Mouse (Mus musculus) C2C12 (cell line): ENCODE measurements around the gene Timm44.

ENCODE experiments used
- CTCF ChIP-seq: IDR thresholded peaks from one replicate; pipeline ENCODE4 v1.5.1; 2011; ENCODE audit not compliant: control insufficient read depth, insufficient read depth, insufficient read length
- MAX ChIP-seq: IDR thresholded peaks from one replicate; pipeline ENCODE4 v1.6.1; 2011; ENCODE audit warnings: mild to moderate bottlenecking, control low read depth
- MYOD1 ChIP-seq: IDR thresholded peaks from one replicate; pipeline ENCODE4 v1.6.1; 2011; ENCODE audit warnings: low read depth; ENCODE audit not compliant: control insufficient read depth, insufficient read length
- MYOG ChIP-seq: IDR thresholded peaks from one replicate; pipeline ENCODE4 v1.6.1; 2011; ENCODE audit not compliant: control insufficient read depth, insufficient read length; ENCODE audit errors: extremely low read depth
- USF1 ChIP-seq: IDR thresholded peaks from one replicate; pipeline ENCODE4 v1.6.1; 2011; ENCODE audit warnings: low read depth, mild to moderate bottlenecking, control low read depth, moderate library complexity

DNA sequence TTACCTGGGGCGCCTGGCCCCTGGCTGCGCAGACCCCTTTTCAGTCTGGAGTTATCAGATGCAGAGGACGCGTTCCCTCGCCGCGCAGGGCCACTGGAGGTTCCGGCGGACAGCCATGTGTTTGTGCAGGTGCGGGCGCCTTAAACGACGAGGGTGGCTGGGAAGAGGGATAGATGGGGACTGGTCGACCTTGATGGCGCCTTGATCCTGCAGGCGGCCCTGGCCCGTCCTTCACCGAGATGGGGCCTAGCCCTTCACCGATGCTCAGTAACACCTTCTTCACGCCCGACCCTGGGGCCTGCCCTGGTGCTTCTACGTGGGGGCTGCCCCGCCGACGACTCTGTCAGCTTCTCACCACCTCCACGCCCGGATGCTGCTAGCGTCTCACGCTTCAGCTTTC is 26.5 kb downstream of the Timm44 start:
- no peak for TF ChIP-seq CTCF
- no peak for TF ChIP-seq MYOG
- no peak for TF ChIP-seq MAX
- TF ChIP-seq MYOD1, result no peak
- no peak for TF ChIP-seq USF1
